Mouse (Mus musculus) midbrain, embryonic 14.5 days (tissue): ENCODE measurements at regions not wholly inside any gene's neighbourhood (a gene's known extent, or its start where the extent isn't known, plus 50 kb on each side); places are given as distances from the start of the nearest gene placed in this dataset.

Source experiments
- ATAC-seq: fragments of 200-750 bp; cut with Nextera tagmentation; 2 replicates; pipeline ENCODE4 v1.8.0; 2017; ENCODE audit warnings: moderate number of reproducible peaks, moderate library complexity; ENCODE audit not compliant: low FRiP score, low TSS enrichment
- DNase-seq: peaks from one replicate; pipeline ENCODE4 v3.0.0-alpha.2; 2015
- H3K27ac ChIP-seq: fragments of 300-500 bp; sonication (generic); replicated peaks from 2 replicates; pipeline ENCODE4 v1.5.1; 2014; ENCODE audit warnings: mild to moderate bottlenecking, low read depth, low read length, moderate library complexity
- H3K27me3 ChIP-seq: fragments of 300-500 bp; sonication (generic); 2 replicates; pipeline ENCODE4 v1.6.1; 2014; ENCODE audit warnings: low read length, control low read depth, mixed read lengths; ENCODE audit not compliant: control insufficient read depth, insufficient read depth
- H3K36me3 ChIP-seq: fragments of 300-500 bp; sonication (generic); 2 replicates; pipeline ENCODE4 v1.6.1; 2014; ENCODE audit warnings: low read length, control low read depth; ENCODE audit not compliant: control insufficient read depth, insufficient read depth
- H3K4me1 ChIP-seq: fragments of 300-500 bp; sonication (generic); 2 replicates; pipeline ENCODE4 v1.6.1; 2014; ENCODE audit warnings: mild to moderate bottlenecking, antibody characterized with exemption, low read length, control low read depth; ENCODE audit not compliant: control insufficient read depth, insufficient read depth
- H3K4me2 ChIP-seq: fragments of 300-500 bp; sonication (generic); 2 replicates; pipeline ENCODE4 v1.6.1; 2014; ENCODE audit warnings: mild to moderate bottlenecking, low read length, moderate library complexity
- H3K4me3 ChIP-seq: fragments of 300-500 bp; sonication (generic); replicated peaks from 2 replicates; pipeline ENCODE4 v1.5.1; 2014; ENCODE audit warnings: low read depth, low read length
- H3K9ac ChIP-seq: fragments of 300-500 bp; sonication (generic); replicated peaks from 2 replicates; pipeline ENCODE4 v1.6.1; 2014; ENCODE audit warnings: mild to moderate bottlenecking, low read length, moderate library complexity
- H3K9me3 ChIP-seq: fragments of 300-500 bp; sonication (generic); 2 replicates; pipeline ENCODE4 v1.6.1; 2016; ENCODE audit warnings: low read length, control low read depth, mixed read lengths; ENCODE audit not compliant: control insufficient read depth
- WGBS: fragments of 180-500 bp; shearing (Covaris S2); extraction: QIAGEN DNeasy Blood & Tissue Kit; methylation state at CpG from one replicate; pipeline ENCODE4 v1.1.7; 2014; 5-methylcytosine and 5-hydroxymethylcytosine counted together

DNA sequence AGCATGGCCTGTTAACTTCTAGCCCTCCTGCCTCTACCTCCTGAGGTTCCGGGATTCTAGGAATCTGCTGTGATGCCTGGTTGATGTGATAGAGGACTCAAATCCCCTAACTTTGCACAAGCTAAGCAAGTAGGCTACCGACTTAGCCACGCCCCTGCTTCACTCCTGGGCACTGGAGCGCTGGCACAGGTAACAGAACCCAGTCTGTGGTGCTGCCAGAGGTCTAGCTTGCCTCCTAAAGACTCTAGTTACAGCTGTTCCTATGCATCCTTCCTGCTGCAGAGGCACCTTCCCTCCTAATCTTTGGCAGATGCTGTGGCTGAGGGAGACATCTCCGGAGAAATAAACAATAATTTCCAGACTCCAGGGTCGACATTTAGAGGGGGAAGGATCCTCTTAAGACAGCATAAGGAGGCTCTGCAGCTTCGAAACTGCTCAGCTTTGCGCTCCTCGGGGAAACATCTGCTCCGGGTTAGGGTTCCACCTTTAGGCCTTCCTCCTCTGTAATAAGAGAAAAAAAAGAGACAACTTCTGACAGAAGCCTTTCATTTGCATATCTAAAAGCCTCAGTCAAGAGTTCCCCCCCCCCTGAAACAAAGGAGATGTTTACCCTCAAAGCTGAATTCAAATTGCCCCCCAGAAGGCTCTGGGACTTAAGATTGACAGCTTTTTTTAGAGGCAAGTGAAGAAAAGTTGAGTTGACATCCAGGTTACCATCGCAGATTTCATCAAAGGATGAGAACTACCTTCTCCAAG lies 155.4 kb upstream of the Plekha5 start:
- no peak overlapping the region for H3K9ac ChIP-seq
- H3K4me2 ChIP-seq = no peak overlapping the region
- H3K4me1 ChIP-seq = no peaks in the 10 kb centered on the region; the same call in 1 of the 2 replicates
- no peaks in the 10 kb centered on the region for H3K36me3 ChIP-seq
- H3K27me3 ChIP-seq = no peaks in the 10 kb centered on the region
- no peak overlapping the region for H3K27ac ChIP-seq
- DNase-seq (no peak), ATAC-seq (no peak)
- 35% methylated on average over 11 of the region's 11 CpGs for WGBS
- H3K4me3 ChIP-seq = no peak overlapping the region
- no peaks in the 10 kb centered on the region for H3K9me3 ChIP-seq

GRCm38 (mm10) chr6:140263920-140264319 lies 159.9 kb upstream of the Plekha5 start:
- H3K4me3 ChIP-seq = no peak overlapping the region
- no peaks in the 10 kb centered on the region for H3K27me3 ChIP-seq
- H3K4me1 ChIP-seq = no peaks in the 10 kb centered on the region; the same call in 1 of the 2 replicates
- H3K4me2 ChIP-seq = no peak overlapping the region
- 12% methylated on average over 1 of the region's 1 CpGs for WGBS
- no peak overlapping the region for H3K9ac ChIP-seq
- ATAC-seq = no peak
- no peaks in the 10 kb centered on the region for H3K36me3 ChIP-seq
- DNase-seq = no peak
- H3K9me3 ChIP-seq = no peaks in the 10 kb centered on the region
- H3K27ac ChIP-seq = no peak overlapping the region

- H3K27ac ChIP-seq = no peak overlapping the region
- no peaks in the 10 kb centered on the region for H3K9me3 ChIP-seq
- WGBS = 97% methylated on average over 1 of the region's 1 CpGs
- H3K4me3 ChIP-seq = no peak overlapping the region
- no peaks in the 10 kb centered on the region for H3K36me3 ChIP-seq
- no peak overlapping the region for H3K4me2 ChIP-seq
- no peak for ATAC-seq
- no peaks in the 10 kb centered on the region for H3K27me3 ChIP-seq
- H3K4me1 ChIP-seq = no peaks in the 10 kb centered on the region
- DNase-seq = no peak
- H3K9ac ChIP-seq = no peak overlapping the region
Observed at GRCm38 (mm10) chr6:140261813-140262212, 162.0 kb upstream of the Plekha5 start.

GRCm38 (mm10) chr6:140258761-140259160 lies 165.1 kb upstream of the Plekha5 start:
- Histone ChIP-seq H3K27ac (no peak overlapping the region), H3K9me3 (no peaks in the 10 kb centered on the region), H3K4me2 (no peak overlapping the region), H3K4me3 (no peak overlapping the region), H3K9ac (no peak overlapping the region), H3K27me3 (no peaks in the 10 kb centered on the region), H3K4me1 (no peaks in the 10 kb centered on the region), H3K36me3 (no peaks in the 10 kb centered on the region)
- no peak for ATAC-seq
- WGBS = 90% methylated on average over 3 of the region's 3 CpGs
- no peak for DNase-seq

DNA sequence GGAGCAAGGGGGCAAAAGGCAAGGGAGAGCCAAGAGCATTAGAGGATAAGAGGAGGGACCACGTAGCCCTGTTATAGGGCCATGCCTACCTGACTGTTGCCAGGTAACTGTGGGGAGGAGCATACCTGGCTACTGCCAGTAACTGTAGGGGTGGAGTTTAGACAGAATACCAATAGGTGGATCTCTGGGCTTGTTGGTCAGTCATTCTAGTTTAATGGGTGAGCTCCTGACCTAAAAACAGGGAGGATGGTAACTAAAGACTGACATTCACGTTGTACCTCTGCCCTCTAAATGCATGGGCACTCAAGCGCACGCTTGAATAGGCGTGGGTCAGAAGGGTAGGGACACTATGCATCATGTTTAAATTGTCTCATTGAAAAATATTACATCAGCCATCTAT lies 165.8 kb upstream of the Plekha5 start:
- DNase-seq = no peak
- no peaks in the 10 kb centered on the region for H3K4me1 ChIP-seq
- no peak overlapping the region for H3K9ac ChIP-seq
- H3K4me3 ChIP-seq = no peak overlapping the region
- WGBS = 84% methylated on average over 5 of the region's 5 CpGs
- no peaks in the 10 kb centered on the region for H3K9me3 ChIP-seq
- H3K27ac ChIP-seq = no peak overlapping the region
- no peak overlapping the region for H3K4me2 ChIP-seq
- no peaks in the 10 kb centered on the region for H3K36me3 ChIP-seq
- no peaks in the 10 kb centered on the region for H3K27me3 ChIP-seq
- no peak for ATAC-seq

DNA sequence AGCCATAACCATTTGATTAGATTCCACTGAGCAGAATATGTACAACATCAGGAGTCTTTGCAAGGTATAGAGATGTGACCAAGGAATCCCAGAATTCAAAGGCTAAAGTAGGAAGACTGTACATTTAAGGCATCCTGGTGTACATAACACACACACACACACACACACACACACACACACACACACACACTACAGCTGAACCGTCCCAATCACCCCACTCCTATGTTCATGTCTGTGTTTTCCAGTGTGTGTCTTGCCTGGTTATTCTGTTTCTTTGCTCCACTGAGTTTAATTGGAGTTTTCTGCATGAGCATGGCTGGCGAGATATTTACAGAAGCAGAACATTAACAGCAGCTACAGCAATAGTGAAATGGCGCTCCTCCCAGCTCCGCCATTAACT lies 172.3 kb upstream of the Plekha5 start:
- H3K4me3 ChIP-seq = no peak overlapping the region
- no peaks in the 10 kb centered on the region for H3K36me3 ChIP-seq
- no peak overlapping the region for H3K4me2 ChIP-seq
- no peaks in the 10 kb centered on the region for H3K4me1 ChIP-seq
- no peak for DNase-seq
- H3K27ac ChIP-seq = no peak overlapping the region
- no peak overlapping the region for H3K9ac ChIP-seq
- H3K27me3 ChIP-seq = no peaks in the 10 kb centered on the region
- 85% methylated on average over 4 of the region's 4 CpGs for WGBS
- H3K9me3 ChIP-seq = no peaks in the 10 kb centered on the region
- no peak for ATAC-seq

DNA sequence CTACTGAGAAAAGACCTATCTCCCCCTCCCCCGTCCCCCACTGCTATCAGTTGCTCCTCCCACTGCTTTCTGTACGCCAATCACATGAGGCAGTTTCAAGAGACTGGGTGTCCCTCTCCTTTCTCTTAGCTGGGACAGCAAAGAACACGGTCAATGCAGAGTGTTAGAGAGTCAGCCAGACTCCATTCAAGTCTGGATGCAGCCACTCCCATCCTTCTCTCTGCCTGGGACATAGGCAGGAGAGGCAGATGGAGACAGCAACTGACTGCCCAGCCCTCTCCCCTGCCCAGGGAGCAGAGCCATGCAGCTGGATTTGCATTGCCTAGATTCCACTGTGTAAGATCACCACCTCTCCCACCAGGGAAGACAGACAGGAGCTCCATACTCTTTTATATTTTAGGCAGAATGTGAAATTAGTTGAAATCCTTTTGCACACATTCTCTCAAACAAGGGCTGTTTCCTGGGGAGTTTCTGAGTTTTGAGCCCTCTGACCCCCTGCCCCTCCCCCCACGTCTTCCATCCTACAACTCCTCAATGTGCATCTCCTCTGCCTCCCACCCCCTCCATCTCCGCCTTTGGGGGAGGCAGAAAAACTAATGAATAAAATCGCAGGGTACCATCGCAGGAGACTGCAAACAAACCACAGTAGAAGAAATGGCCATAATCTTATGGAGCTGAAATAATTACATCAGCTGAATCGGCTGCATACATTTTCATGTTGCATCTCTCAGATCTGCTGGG lies 180.3 kb upstream of the Plekha5 start:
- no peaks in the 10 kb centered on the region for H3K27me3 ChIP-seq
- H3K27ac ChIP-seq = no peak overlapping the region
- H3K9ac ChIP-seq = no peak overlapping the region
- no peak overlapping the region for H3K4me2 ChIP-seq
- DNase-seq (no peak), ATAC-seq (peak; percentile 43; the same call in 1 of the 2 replicates)
- H3K4me1 ChIP-seq = no peaks in the 10 kb centered on the region
- 16% methylated on average over 8 of the region's 8 CpGs for WGBS
- no peaks in the 10 kb centered on the region for H3K36me3 ChIP-seq
- no peak overlapping the region for H3K4me3 ChIP-seq
- no peaks in the 10 kb centered on the region for H3K9me3 ChIP-seq

GRCm38 (mm10) chr6:140239356-140239755 lies 184.5 kb upstream of the Plekha5 start:
- ATAC-seq (no peak), DNase-seq (no peak)
- Histone ChIP-seq H3K27ac (no peak overlapping the region), H3K9ac (no peak overlapping the region), H3K4me3 (no peak overlapping the region), H3K4me1 (no peaks in the 10 kb centered on the region), H3K9me3 (no peaks in the 10 kb centered on the region), H3K27me3 (no peaks in the 10 kb centered on the region), H3K36me3 (no peaks in the 10 kb centered on the region), H3K4me2 (no peak overlapping the region)
- WGBS = 91% methylated on average over 8 of the region's 8 CpGs

GRCm38 (mm10) chr6:140231537-140231936 lies 190.3 kb upstream of the Plcz1 start:
- WGBS = 95% methylated on average over 4 of the region's 4 CpGs
- Histone ChIP-seq H3K9me3 (no peaks in the 10 kb centered on the region), H3K4me1 (peaks cover 15% of the 10 kb centered on the region), H3K4me2 (no peak overlapping the region), H3K27ac (no peak overlapping the region), H3K9ac (no peak overlapping the region), H3K27me3 (no peaks in the 10 kb centered on the region), H3K4me3 (no peak overlapping the region), H3K36me3 (no peaks in the 10 kb centered on the region)
- no peak for DNase-seq
- ATAC-seq = no peak
